Mouse (Mus musculus) intestine, embryonic 15.5 days (tissue): Measurements from ENCODE around the gene Fam78a. TPM values are rescaled to one million over a fixed set of nuclear protein-coding genes. Genes with fewer than 3 reads are reported as not detected.
"Not testable (repeated sequence)": the region's sequence is repeated elsewhere in the genome, so short reads cannot be mapped to it uniquely, and the experiment has no call there.

Experiments used
- ATAC-seq: fragments of 200-750 bp; cut with Nextera tagmentation; 2 replicates; pipeline ENCODE4 v1.8.0; 2017; ENCODE audit warnings: moderate TSS enrichment, moderate library complexity
- H3K27ac ChIP-seq: fragments of 300-500 bp; sonication (generic); 2 replicates; pipeline ENCODE4 v1.5.1; 2015; ENCODE audit warnings: mild to moderate bottlenecking, inconsistent platforms
- H3K27me3 ChIP-seq: fragments of 300-500 bp; sonication (generic); replicated peaks from 2 replicates; pipeline ENCODE4 v1.6.1; 2015; ENCODE audit warnings: inconsistent platforms
- H3K36me3 ChIP-seq: fragments of 300-500 bp; sonication (generic); 2 replicates; pipeline ENCODE4 v1.6.1; 2015; ENCODE audit warnings: inconsistent platforms
- H3K4me1 ChIP-seq: fragments of 300-500 bp; sonication (generic); replicated peaks from 2 replicates; pipeline ENCODE4 v1.6.1; 2015; ENCODE audit warnings: inconsistent platforms
- H3K4me2 ChIP-seq: fragments of 300-500 bp; sonication (generic); replicated peaks from 2 replicates; pipeline ENCODE4 v1.6.1; 2015; ENCODE audit warnings: mild to moderate bottlenecking, inconsistent platforms
- H3K4me3 ChIP-seq: fragments of 300-500 bp; sonication (generic); replicated peaks from 2 replicates; pipeline ENCODE4 v1.5.1; 2015; ENCODE audit warnings: inconsistent platforms
- H3K9ac ChIP-seq: fragments of 300-500 bp; sonication (generic); 2 replicates; pipeline ENCODE4 v1.6.1; 2015; ENCODE audit warnings: inconsistent platforms
- H3K9me3 ChIP-seq: fragments of 300-500 bp; sonication (generic); 2 replicates; pipeline ENCODE4 v1.6.1; 2016; ENCODE audit warnings: inconsistent platforms
- whole genome bisulfite sequencing: fragments of 180-500 bp; shearing (Covaris S2); methylation state at CpG from one replicate; pipeline ENCODE4 v1.1.7; 2015; 5-methylcytosine and 5-hydroxymethylcytosine counted together
- polyA plus RNA-seq: library from polyadenylated mRNA; unstranded; fragments of >200 nt; fragmentation: Nextera tagmentation; extraction: Ambion mirVana; gene quantifications from 2 replicates; pipeline ENCODE4 v1.2.1, GENCODE M21; 2015

The Fam78a gene
- polyA plus RNA-seq, 1 experiment from 2014 or later = 2.0 TPM

GRCm38 (mm10) chr2:32046009-32046408 is 38.6 kb downstream of the Fam78a start:
- peaks cover 48% of the 10 kb centered on the region for H3K36me3 ChIP-seq

DNA sequence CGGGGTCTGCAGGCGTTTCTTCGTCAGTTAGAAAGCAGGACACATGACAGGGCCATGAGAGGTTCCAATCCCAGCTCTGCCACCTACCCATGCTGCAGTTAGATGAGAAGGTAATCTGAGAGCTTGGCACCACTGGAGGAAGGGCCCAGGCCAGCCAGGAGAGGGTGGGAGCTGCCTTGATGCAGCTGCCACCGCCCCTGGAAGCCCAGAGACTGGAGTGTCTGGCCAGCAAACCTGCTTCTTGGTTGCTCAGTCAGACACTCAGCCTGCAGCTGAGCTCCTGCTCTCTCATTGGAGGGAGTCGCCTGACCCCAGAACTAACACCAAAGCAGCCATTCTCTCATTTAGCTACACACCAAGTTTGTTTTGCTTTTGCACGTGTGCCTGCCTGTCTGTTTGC is 39.3 kb downstream of the Fam78a start:
- ATAC-seq = no peak
- no peaks in the 10 kb centered on the region for H3K4me1 ChIP-seq
- no peak overlapping the region for H3K4me2 ChIP-seq
- peaks cover 42% of the 10 kb centered on the region for H3K36me3 ChIP-seq
- 70% methylated on average over 6 of the region's 6 CpGs for WGBS
- H3K27ac ChIP-seq = no peak overlapping the region
- no peak overlapping the region for H3K9ac ChIP-seq
- no peak overlapping the region for H3K4me3 ChIP-seq
- no peaks in the 10 kb centered on the region for H3K9me3 ChIP-seq
- no peaks in the 10 kb centered on the region for H3K27me3 ChIP-seq

More at GRCm38 (mm10) chr2:32046009-32046408, 38.6 kb downstream of the Fam78a start:
- Histone ChIP-seq H3K4me3 (no peak overlapping the region), H3K4me2 (no peak overlapping the region), H3K9me3 (no peaks in the 10 kb centered on the region), H3K9ac (no peak overlapping the region), H3K4me1 (no peaks in the 10 kb centered on the region), H3K27ac (no peak overlapping the region), H3K27me3 (no peaks in the 10 kb centered on the region)
- WGBS = 87% methylated on average over 10 of the region's 10 CpGs
- ATAC-seq = no peak

- Histone ChIP-seq H3K9ac (no peak overlapping the region), H3K36me3 (peaks cover 47% of the 10 kb centered on the region), H3K9me3 (no peaks in the 10 kb centered on the region), H3K4me3 (no peak overlapping the region), H3K4me2 (no peak overlapping the region), H3K27ac (no peak overlapping the region), H3K27me3 (no peaks in the 10 kb centered on the region), H3K4me1 (no peaks in the 10 kb centered on the region)
- ATAC-seq = no peak
- WGBS = 71% methylated on average over 5 of the region's 5 CpGs
Measured at GRCm38 (mm10) chr2:32043836-32044235, 40.8 kb downstream of the Fam78a start.

- ATAC-seq = no peak
- Histone ChIP-seq H3K4me2 (no peak overlapping the region), H3K9ac (no peak overlapping the region), H3K27ac (no peak overlapping the region), H3K36me3 (peaks cover 36% of the 10 kb centered on the region), H3K4me1 (no peaks in the 10 kb centered on the region), H3K9me3 (no peaks in the 10 kb centered on the region), H3K27me3 (no peaks in the 10 kb centered on the region), H3K4me3 (no peak overlapping the region)
- WGBS = 95% methylated on average over 2 of the region's 2 CpGs
Measured at GRCm38 (mm10) chr2:32041087-32041486, 43.6 kb downstream of the Fam78a start.

- H3K4me3 ChIP-seq, H3K9ac ChIP-seq, H3K9me3 ChIP-seq, H3K4me2 ChIP-seq, ATAC-seq, H3K4me1 ChIP-seq, H3K27ac ChIP-seq, H3K27me3 ChIP-seq: not testable (repeated sequence)
- peaks cover 32% of the 10 kb centered on the region for H3K36me3 ChIP-seq
- WGBS = 92% methylated on average over 9 of the region's 9 CpGs
Measured at GRCm38 (mm10) chr2:32040646-32041045, 44.0 kb downstream of the Fam78a start.

- peaks cover 35% of the 10 kb centered on the region for H3K36me3 ChIP-seq
- WGBS = 85% methylated on average over 8 of the region's 8 CpGs
- ATAC-seq = no peak
Measured at GRCm38 (mm10) chr2:32038661-32039081, 46.0 kb downstream of the Fam78a start.

DNA sequence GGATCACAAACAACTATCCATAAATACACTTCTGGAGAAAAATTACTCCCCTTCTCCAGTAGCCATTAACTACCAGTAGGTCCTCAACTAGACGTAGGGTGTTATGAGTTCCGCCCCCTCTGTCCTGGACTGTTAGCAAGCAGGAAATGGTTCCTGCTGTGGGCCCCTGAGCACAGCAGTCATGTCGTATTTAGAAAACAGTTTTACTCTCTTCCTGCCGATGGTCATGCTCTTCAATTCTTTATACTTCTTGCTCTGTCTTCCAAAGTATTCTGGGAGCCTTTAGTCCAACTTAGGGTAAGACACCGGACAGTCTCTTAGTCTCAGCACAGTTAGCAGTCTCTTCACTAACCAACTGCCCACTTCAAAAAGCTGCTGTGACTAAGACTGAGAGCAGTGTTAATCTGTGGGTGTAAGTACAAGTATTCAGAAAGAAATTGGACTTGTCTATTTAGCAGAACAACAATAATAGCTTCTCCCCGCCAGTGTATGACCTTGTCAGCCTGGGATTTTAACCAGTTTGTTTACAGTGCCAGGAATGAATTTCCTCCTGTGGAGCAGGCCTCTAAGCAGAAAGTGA is 47.3 kb downstream of the Fam78a start:
- Histone ChIP-seq H3K4me3 (no peak overlapping the region), H3K9ac (no peak overlapping the region), H3K27me3 (no peaks in the 10 kb centered on the region), H3K4me2 (no peak overlapping the region), H3K27ac (no peak overlapping the region), H3K36me3 (peaks cover 42% of the 10 kb centered on the region), H3K9me3 (no peaks in the 10 kb centered on the region), H3K4me1 (no peaks in the 10 kb centered on the region)
- ATAC-seq = no peak
- 58% methylated on average over 6 of the region's 6 CpGs for WGBS

More at GRCm38 (mm10) chr2:32038661-32039081, 46.0 kb downstream of the Fam78a start:
- H3K4me1 ChIP-seq = no peaks in the 10 kb centered on the region
- no peaks in the 10 kb centered on the region for H3K9me3 ChIP-seq
- no peak overlapping the region for H3K27ac ChIP-seq
- H3K9ac ChIP-seq = no peak overlapping the region
- H3K27me3 ChIP-seq = no peaks in the 10 kb centered on the region
- H3K4me3 ChIP-seq = no peak overlapping the region
- no peak overlapping the region for H3K4me2 ChIP-seq

- no peak overlapping the region for H3K27ac ChIP-seq
- H3K4me2 ChIP-seq = no peak overlapping the region
- no peak for ATAC-seq
- H3K36me3 ChIP-seq = peaks cover 45% of the 10 kb centered on the region
- H3K27me3 ChIP-seq = no peaks in the 10 kb centered on the region
- H3K9ac ChIP-seq = no peak overlapping the region
- no peaks in the 10 kb centered on the region for H3K4me1 ChIP-seq
- H3K9me3 ChIP-seq = no peaks in the 10 kb centered on the region
- WGBS = 94% methylated on average over 6 of the region's 6 CpGs
- H3K4me3 ChIP-seq = no peak overlapping the region
Measured at GRCm38 (mm10) chr2:32034206-32034605, 50.5 kb downstream of the Fam78a start.

- peaks cover 38% of the 10 kb centered on the region for H3K36me3 ChIP-seq
- WGBS = 89% methylated on average over 6 of the region's 6 CpGs
- no peak for ATAC-seq
Measured at GRCm38 (mm10) chr2:32033436-32033835, 51.2 kb downstream of the Fam78a start.

GRCm38 (mm10) chr2:32029636-32030035 is 55.0 kb downstream of the Fam78a start:
- Histone ChIP-seq H3K27ac (no peak overlapping the region), H3K4me1 (no peaks in the 10 kb centered on the region), H3K9me3 (no peaks in the 10 kb centered on the region), H3K4me3 (no peak overlapping the region), H3K27me3 (no peaks in the 10 kb centered on the region), H3K36me3 (peaks cover 44% of the 10 kb centered on the region), H3K9ac (no peak overlapping the region), H3K4me2 (no peak overlapping the region)
- 60% methylated on average over 3 of the region's 3 CpGs for WGBS
- ATAC-seq = no peak

More at GRCm38 (mm10) chr2:32033436-32033835, 51.2 kb downstream of the Fam78a start:
- Histone ChIP-seq H3K4me2 (no peak overlapping the region), H3K27me3 (no peaks in the 10 kb centered on the region), H3K4me3 (no peak overlapping the region), H3K9me3 (no peaks in the 10 kb centered on the region), H3K27ac (no peak overlapping the region), H3K4me1 (no peaks in the 10 kb centered on the region), H3K9ac (no peak overlapping the region; the same call in 1 of the 2 replicates)

- Histone ChIP-seq H3K27ac (no peak overlapping the region), H3K4me1 (no peaks in the 10 kb centered on the region), H3K9ac (no peak overlapping the region), H3K36me3 (peaks cover 45% of the 10 kb centered on the region), H3K4me2 (no peak overlapping the region), H3K9me3 (no peaks in the 10 kb centered on the region), H3K4me3 (no peak overlapping the region), H3K27me3 (no peaks in the 10 kb centered on the region)
- 93% methylated on average over 4 of the region's 4 CpGs for WGBS
- ATAC-seq = no peak
Measured at GRCm38 (mm10) chr2:32024372-32024771, 60.3 kb downstream of the Fam78a start.

DNA sequence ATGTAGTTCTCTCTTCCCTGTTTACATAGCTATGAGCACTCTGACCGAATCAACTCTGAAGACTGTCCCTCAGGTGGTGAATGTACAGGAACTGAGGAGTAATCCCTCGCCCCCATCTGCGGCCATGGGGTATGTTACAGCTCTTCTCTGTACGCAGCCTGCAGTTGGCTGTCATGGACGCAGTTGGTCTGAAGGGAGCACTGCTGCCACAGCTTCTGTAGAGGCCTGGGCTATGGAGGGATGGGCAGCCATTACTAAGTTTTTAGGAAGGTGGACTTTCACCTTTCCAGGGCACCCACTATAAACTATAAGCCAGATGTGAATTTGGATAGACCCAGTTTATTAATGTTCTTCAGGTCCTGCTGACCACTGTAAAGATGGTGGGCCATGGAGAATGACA is 64.4 kb downstream of the Fam78a start:
- H3K36me3 ChIP-seq = peaks cover 47% of the 10 kb centered on the region
- no peak overlapping the region for H3K4me2 ChIP-seq

DNA sequence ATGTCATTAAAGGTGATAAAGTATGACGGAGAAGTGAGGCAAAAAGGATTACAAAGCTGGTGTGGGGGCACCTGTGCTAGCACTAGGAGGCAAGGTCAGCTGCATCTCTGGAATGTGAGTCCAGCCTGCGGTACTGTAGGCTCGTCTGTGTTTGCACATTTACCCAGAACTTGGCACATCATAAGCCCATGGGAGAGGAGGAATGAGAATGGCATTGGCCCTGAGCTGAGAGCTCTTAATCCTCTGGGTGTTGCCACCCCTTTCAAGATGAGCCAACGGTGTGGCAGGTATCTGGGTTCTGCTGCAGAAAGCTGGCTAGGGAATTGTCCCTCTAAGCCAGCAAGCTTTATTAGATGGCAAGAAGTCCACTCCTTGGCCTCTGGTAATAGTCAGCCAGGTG is 65.0 kb downstream of the Fam78a start:
- no peaks in the 10 kb centered on the region for H3K4me1 ChIP-seq
- H3K4me3 ChIP-seq = no peak overlapping the region
- no peak overlapping the region for H3K27ac ChIP-seq
- no peak overlapping the region for H3K9ac ChIP-seq
- WGBS = 66% methylated on average over 4 of the region's 4 CpGs
- H3K27me3 ChIP-seq = no peaks in the 10 kb centered on the region
- H3K9me3 ChIP-seq = no peaks in the 10 kb centered on the region
- ATAC-seq = no peak
- peaks cover 47% of the 10 kb centered on the region for H3K36me3 ChIP-seq
- no peak overlapping the region for H3K4me2 ChIP-seq

More for the DNA sequence above, 64.4 kb downstream of the Fam78a start:
- H3K27me3 ChIP-seq = no peaks in the 10 kb centered on the region
- no peak for ATAC-seq
- H3K9ac ChIP-seq = no peak overlapping the region
- WGBS = 96% methylated on average over 5 of the region's 5 CpGs
- H3K9me3 ChIP-seq = no peaks in the 10 kb centered on the region
- H3K4me1 ChIP-seq = no peaks in the 10 kb centered on the region
- H3K27ac ChIP-seq = no peak overlapping the region
- no peak overlapping the region for H3K4me3 ChIP-seq
